10 mouse cellular contexts compared by ENCODE assay signal in genomic region chr1:86371997-86372396, GRCm38 (mm10). TPM values are rescaled to one million over a fixed set of nuclear protein-coding genes. Genes with fewer than 3 reads are reported as not detected.
DNase-seq lines count a peak whose midpoint lies in the region; ATAC-seq and TF ChIP-seq lines count a peak whose summit lies in the region.
"Had no signal": no experiment of that assay in that cellular context is flagged by ENCODE, and none has a peak within 500 bp of the region (broad histone marks: within the 10 kb centered on the region; RNA-seq: fewer than 3 reads in every experiment).

No protein-coding gene starts in this region.

- TF ChIP-seq POLR2A in olfactory bulb, adult 2 months (IDR thresholded peaks at IDR 0.05; ENCODE audit: insufficient read depth, low read depth, low read length): no peak

- no peaks in the 10 kb centered on the region for H3K27me3 ChIP-seq in hindbrain, embryonic 15.5 days
- no peaks in the 10 kb centered on the region for H3K27me3 ChIP-seq in liver, postnatal 0 days (ENCODE audit: insufficient read depth, low read length)
- H3K27me3 ChIP-seq: stomach, embryonic 15.5 days had no signal

- H3K4me2 ChIP-seq in hindbrain, embryonic 15.5 days: no peak overlapping the region
- H3K4me2 ChIP-seq in liver, postnatal 0 days (ENCODE audit: low read depth, low read length): no peak overlapping the region
- H3K4me2 ChIP-seq: stomach, embryonic 15.5 days had no signal

- DNase-seq in layer of hippocampus, adult 9-11 months: peak; percentile 47
- DNase-seq in layer of hippocampus, adult 18-20 months (ENCODE audit: low spot score in 2 of 2): no peak
- DNase-seq in ES-E14 (ENCODE audit: low read depth, low spot score): no peak
- DNase-seq in embryo, embryonic 11.5 days (ENCODE audit: low read depth, low spot score): peak; percentile 24
- peak; percentile 66 for DNase-seq in liver, postnatal 0 days

- no peak overlapping the region for H3K27ac ChIP-seq in ES-E14 (ENCODE audit: insufficient read depth, low read depth, low read length, poor library complexity, severe bottlenecking)
- H3K27ac ChIP-seq in hindbrain, embryonic 15.5 days (replicated peaks): no peak overlapping the region
- H3K27ac ChIP-seq in liver, postnatal 0 days (ENCODE audit: low read depth): no peak overlapping the region
- no peak overlapping the region for H3K27ac ChIP-seq in olfactory bulb, adult 2 months (ENCODE audit: insufficient read depth, low read depth, low read length)
- H3K27ac ChIP-seq: stomach, embryonic 15.5 days had no signal

- H3K9me3 ChIP-seq in ES-E14 (ENCODE audit: control insufficient read depth, insufficient read depth, low read depth, low read length): no peaks in the 10 kb centered on the region
- no peaks in the 10 kb centered on the region for H3K9me3 ChIP-seq in hindbrain, embryonic 15.5 days
- no peaks in the 10 kb centered on the region for H3K9me3 ChIP-seq in liver, postnatal 0 days (ENCODE audit: low read length)
- H3K9me3 ChIP-seq: stomach, embryonic 15.5 days had no signal

- no peaks in the 10 kb centered on the region for H3K4me1 ChIP-seq in ES-E14 (ENCODE audit: control insufficient read depth in 2 of 2, insufficient read depth in 2 of 2, low read length in 2 of 2, poor library complexity in 1 of 2)
- no peaks in the 10 kb centered on the region for H3K4me1 ChIP-seq in hindbrain, embryonic 15.5 days (replicated peaks)
- no peaks in the 10 kb centered on the region for H3K4me1 ChIP-seq in liver, postnatal 0 days (ENCODE audit: insufficient read depth)
- H3K4me1 ChIP-seq in olfactory bulb, adult 2 months (ENCODE audit: control insufficient read depth, insufficient read depth, low read length): no peaks in the 10 kb centered on the region
- H3K4me1 ChIP-seq: stomach, embryonic 15.5 days had no signal

- 0 out of 2 replicates have a peak, but pooled peaks have one; percentile 66 for ATAC-seq in hindbrain, embryonic 15.5 days (ENCODE audit: low FRiP score, low read depth)
- ATAC-seq in liver, postnatal 0 days: peak; percentile 68
- ATAC-seq in cerebellum, adult (ENCODE audit: insufficient number of reproducible peaks, low FRiP score, low TSS enrichment): no peak

- 53% methylated on average over 10 of the region's 10 CpGs for WGBS in hindbrain, embryonic 15.5 days
- WGBS in liver, postnatal 0 days (ENCODE audit: insufficient replicate concordance): 39% methylated on average over 10 of the region's 10 CpGs
- 50% methylated on average over 10 of the region's 10 CpGs for WGBS in olfactory bulb, adult 2 months

- in situ Hi-C loops in ES-E14 (cut with MboI; ENCODE audit: low sequenced_read_pairs in 2 of 2, unreplicated experiment in 2 of 2): no loop called here

- H3K4me3 ChIP-seq in ES-E14 (ENCODE audit: insufficient read depth in 1 of 2, low read depth in 1 of 2, low read length in 2 of 2, poor library complexity in 1 of 2, severe bottlenecking in 1 of 2): no peak overlapping the region; a peak in 1 of 4 replicates
- no peak overlapping the region for H3K4me3 ChIP-seq in hindbrain, embryonic 15.5 days
- no peak overlapping the region for H3K4me3 ChIP-seq in liver, postnatal 0 days (ENCODE audit: low read depth, low read length)
- H3K4me3 ChIP-seq in olfactory bulb, adult 2 months (ENCODE audit: insufficient read depth, low read depth, low read length): no peak overlapping the region
- H3K4me3 ChIP-seq: stomach, embryonic 15.5 days had no signal

- no peaks in the 10 kb centered on the region for H3K36me3 ChIP-seq in ES-E14 (ENCODE audit: control insufficient read depth, insufficient read depth, low read length, poor library complexity, severe bottlenecking)
- no peaks in the 10 kb centered on the region for H3K36me3 ChIP-seq in hindbrain, embryonic 15.5 days
- no peaks in the 10 kb centered on the region for H3K36me3 ChIP-seq in liver, postnatal 0 days (replicated peaks; ENCODE audit: insufficient read depth, low read length)
- H3K36me3 ChIP-seq: stomach, embryonic 15.5 days had no signal

- no peak for TF ChIP-seq EP300 in liver, postnatal 0 days (IDR thresholded peaks at IDR 0.05; ENCODE audit: low read depth)

- no peak overlapping the region for H3K9ac ChIP-seq in ES-E14 (ENCODE audit: insufficient read depth, low read depth, low read length, poor library complexity, severe bottlenecking)
- no peak overlapping the region for H3K9ac ChIP-seq in hindbrain, embryonic 15.5 days
- H3K9ac ChIP-seq in liver, postnatal 0 days (replicated peaks): no peak overlapping the region
- H3K9ac ChIP-seq: stomach, embryonic 15.5 days had no signal

- peak; percentile 93 for TF ChIP-seq CTCF in liver, postnatal 0 days (IDR thresholded peaks at IDR 0.05; ENCODE audit: low read depth)
- TF ChIP-seq CTCF in olfactory bulb, adult 2 months (IDR thresholded peaks at IDR 0.05; ENCODE audit: insufficient read depth, low read depth, low read length): peak; percentile 79

TF ChIP-seq in ES-E14, 5 proteins besides CTCF, POLR2A, EP300 and RAD21:
- no peak for TF ChIP-seq ZNF384 (IDR thresholded peaks at IDR 0.05; ENCODE audit: low read depth, low read length)
- TF ChIP-seq ZC3H11A (IDR thresholded peaks at IDR 0.05; ENCODE audit: borderline replicate concordance, low read depth, low read length): peak; percentile 36; the same call in 1 of the 2 replicates
- TF ChIP-seq CHD2 (IDR thresholded peaks at IDR 0.05; ENCODE audit: low read depth, low read length): no peak
- no peak for TF ChIP-seq MAFK (IDR thresholded peaks at IDR 0.05; ENCODE audit: insufficient read depth, low read depth, low read length)
- no peak for TF ChIP-seq HCFC1 (IDR thresholded peaks at IDR 0.05; ENCODE audit: borderline replicate concordance, insufficient read depth, low read length)
TF ChIP-seq in ES-E14: peak in this region for 1.

RNA-seq across cellular contexts. Expression of gene Ncl, which starts 12.8 kb away (rescaled TPM):
- 100 to 1,000 TPM; 139 to 140 TPM for total RNA-seq in layer of hippocampus, adult 18-20 months (2021)
- 496 and 529 TPM in 2 replicates for total RNA-seq in ES-E14 (2012; rRNA removed)
- 202 and 210 TPM in 2 replicates for polyA plus RNA-seq in hindbrain, embryonic 15.5 days (2015; fragmentation: Nextera tagmentation; extraction: Ambion mirVana)
- polyA plus RNA-seq in liver, postnatal 0 days (2015; fragmentation: Nextera tagmentation; extraction: Ambion mirVana): 169 and 175 TPM in 2 replicates
- polyA plus RNA-seq in olfactory bulb, adult 2 months (2012; ENCODE audit: insufficient read depth, insufficient read length, low replicate concordance, missing spikeins): 269 and 776 TPM in 2 replicates

RNA-seq across cellular contexts. Expression of gene Nmur1, which starts 54.0 kb away (rescaled TPM):
- not detected for total RNA-seq in layer of hippocampus, adult 18-20 months (2021)
- 0.18 TPM in 1 of 2 replicates, not detected in the other for total RNA-seq in ES-E14 (2012; rRNA removed)
- polyA plus RNA-seq in hindbrain, embryonic 15.5 days (2015; fragmentation: Nextera tagmentation; extraction: Ambion mirVana): 0.19 and 0.25 TPM in 2 replicates
- polyA plus RNA-seq in liver, postnatal 0 days (2015; fragmentation: Nextera tagmentation; extraction: Ambion mirVana): not detected in 2 replicates
- not detected in 2 replicates for polyA plus RNA-seq in olfactory bulb, adult 2 months (2012; ENCODE audit: insufficient read depth, insufficient read length, low replicate concordance, missing spikeins)
- polyA plus RNA-seq: stomach, embryonic 15.5 days had no signal

RNA-seq across cellular contexts. Expression of gene Tex44, which starts 54.1 kb away (rescaled TPM):
- not detected for total RNA-seq in layer of hippocampus, adult 18-20 months (2021)
- 0.11 TPM in 1 of 2 replicates, not detected in the other for total RNA-seq in ES-E14 (2012; rRNA removed)
- not detected in 2 replicates for polyA plus RNA-seq in hindbrain, embryonic 15.5 days (2015; fragmentation: Nextera tagmentation; extraction: Ambion mirVana)
- not detected in 2 replicates for polyA plus RNA-seq in liver, postnatal 0 days (2015; fragmentation: Nextera tagmentation; extraction: Ambion mirVana)
- polyA plus RNA-seq in olfactory bulb, adult 2 months (2012; ENCODE audit: insufficient read depth, insufficient read length, low replicate concordance, missing spikeins): not detected in 2 replicates
- total RNA-seq: left cerebral cortex, adult 8-10 months had no signal
- polyA plus RNA-seq: stomach, embryonic 15.5 days had no signal

Comparison
In these comparisons a context has a peak if more than half of its experiments do, and no peak if none do; other contexts are left out.
1. DNase-seq: peak in layer of hippocampus, adult 9-11 months (single experiment), embryo, embryonic 11.5 days (single experiment) and liver, postnatal 0 days (single experiment); none in layer of hippocampus, adult 18-20 months (0 of 2) and ES-E14 (single experiment).